Comparison of ENCODE assay signal across 8 mouse cellular contexts in genomic region chr5:65390648-65391644, GRCm38 (mm10). TPM values are rescaled to one million over a fixed set of nuclear protein-coding genes. Genes with fewer than 3 reads are reported as not detected.
DNase-seq lines count a peak whose midpoint lies in the region; ATAC-seq and TF ChIP-seq lines count a peak whose summit lies in the region.

Gene Rpl9 (minus strand): TSS chr5:65391444.
Gene Lias (plus strand): TSS chr5:65391497.

- no peak for TF ChIP-seq CTCF in heart, adult 2 months (IDR thresholded peaks at IDR 0.05)

- H3K4me1 ChIP-seq in embryonic facial prominence, embryonic 14.5 days (ENCODE audit: control insufficient read depth, insufficient read depth, low read length), result peaks cover 11% of the 10 kb centered on the region
- peaks cover 4% of the 10 kb centered on the region for H3K4me1 ChIP-seq in heart, adult 2 months (ENCODE audit: control insufficient read depth, insufficient read depth, low read length)
- H3K4me1 ChIP-seq in limb, embryonic 13.5 days, result peaks cover 19% of the 10 kb centered on the region
- H3K4me1 ChIP-seq in midbrain, embryonic 16.5 days (ENCODE audit: control insufficient read depth, insufficient read depth, low read length), result peaks cover 25% of the 10 kb centered on the region

- no peaks in the 10 kb centered on the region for H3K27me3 ChIP-seq in embryonic facial prominence, embryonic 14.5 days (replicated peaks; ENCODE audit: control insufficient read depth, insufficient read depth, low read length)
- H3K27me3 ChIP-seq in heart, adult 2 months (ENCODE audit: control insufficient read depth, insufficient read depth, low read length), result no peaks in the 10 kb centered on the region
- no peaks in the 10 kb centered on the region for H3K27me3 ChIP-seq in limb, embryonic 13.5 days
- H3K27me3 ChIP-seq in midbrain, embryonic 16.5 days (ENCODE audit: control insufficient read depth, insufficient read depth, low read depth, low read length), result no peaks in the 10 kb centered on the region

- no peaks in the 10 kb centered on the region for H3K9me3 ChIP-seq in embryonic facial prominence, embryonic 14.5 days (ENCODE audit: control insufficient read depth, low read length)
- no peaks in the 10 kb centered on the region for H3K9me3 ChIP-seq in limb, embryonic 13.5 days
- no peaks in the 10 kb centered on the region for H3K9me3 ChIP-seq in midbrain, embryonic 16.5 days (replicated peaks; ENCODE audit: control insufficient read depth, low read length, poor library complexity, severe bottlenecking)

- ATAC-seq in embryonic facial prominence, embryonic 14.5 days (ENCODE audit: low read depth), result peak; percentile 96
- ATAC-seq in limb, embryonic 13.5 days (ENCODE audit: low FRiP score, low read depth), result peak; percentile 95
- ATAC-seq in midbrain, embryonic 16.5 days, result peak; percentile 97

- DNase-seq in 3T3-L1 (ENCODE audit: low read depth, low spot score), result peak; percentile 96
- peak; percentile 98 for DNase-seq in adrenal gland, postnatal 4 days (ENCODE audit: low spot score in 2 of 2)
- DNase-seq in embryonic facial prominence, embryonic 14.5 days (ENCODE audit: low spot score), result peak; percentile 98
- peak; percentile 98 to 99 for DNase-seq in heart, adult 2 months
- peak; percentile 97 to 98 for DNase-seq in kidney, adult 8-10 months
- peak; percentile 99 to 100 for DNase-seq in spleen, postnatal 10 days (ENCODE audit: low spot score in 2 of 2)

- H3K36me3 ChIP-seq in embryonic facial prominence, embryonic 14.5 days (ENCODE audit: control insufficient read depth, insufficient read depth, low read length), result peaks cover 51% of the 10 kb centered on the region
- peaks cover 17% of the 10 kb centered on the region for H3K36me3 ChIP-seq in heart, adult 2 months (ENCODE audit: control insufficient read depth, insufficient read depth, low read length)
- H3K36me3 ChIP-seq in limb, embryonic 13.5 days, result peaks cover 51% of the 10 kb centered on the region
- peaks cover 13% of the 10 kb centered on the region for H3K36me3 ChIP-seq in midbrain, embryonic 16.5 days (ENCODE audit: control insufficient read depth, insufficient read depth, low read length)

- H3K79me2 ChIP-seq in heart, adult 2 months (replicated peaks; ENCODE audit: control insufficient read depth, insufficient read depth, low read length), result no peaks in the 10 kb centered on the region

- H3K9ac ChIP-seq in embryonic facial prominence, embryonic 14.5 days (ENCODE audit: low read depth, low read length), result peak within 1 kb of the TSS; percentile 99
- H3K9ac ChIP-seq in heart, adult 2 months (ENCODE audit: low read depth, low read length), result peak within 1 kb of the TSS; percentile 86
- peak within 1 kb of the TSS; percentile 100 for H3K9ac ChIP-seq in limb, embryonic 13.5 days
- H3K9ac ChIP-seq in midbrain, embryonic 16.5 days (ENCODE audit: low read depth, low read length), result peak within 1 kb of the TSS; percentile 91

- intact Hi-C loops in heart, adult 2 months (cut with DNase I), result loop anchor here (1.0 to 5.0 kb wide), 4 partner anchors 46 to 371 kb away; partner anchors contain the start of genes Gm43552, N4bp2 and Rfc1

- TF ChIP-seq EP300 in heart, adult 2 months (IDR thresholded peaks at IDR 0.05; ENCODE audit: insufficient read depth, low read depth, low read length), result peak; percentile 96

- peak within 1 kb of the TSS; percentile 85 for H3K4me2 ChIP-seq in embryonic facial prominence, embryonic 14.5 days (ENCODE audit: low read depth, low read length)
- H3K4me2 ChIP-seq in limb, embryonic 13.5 days (replicated peaks), result peak within 1 kb of the TSS; percentile 88
- peak within 1 kb of the TSS; percentile 71 for H3K4me2 ChIP-seq in midbrain, embryonic 16.5 days (ENCODE audit: low read length)

- TF ChIP-seq POLR2A in heart, adult 2 months (IDR thresholded peaks at IDR 0.05; ENCODE audit: insufficient read depth, low read depth, low read length), result peak; percentile 99

- H3K4me3 ChIP-seq in embryonic facial prominence, embryonic 14.5 days (ENCODE audit: low read depth, low read length), result peak within 1 kb of the TSS; percentile 92
- H3K4me3 ChIP-seq in heart, adult 2 months, result peak within 1 kb of the TSS; percentile 56
- H3K4me3 ChIP-seq in limb, embryonic 13.5 days, result peak within 1 kb of the TSS; percentile 99
- H3K4me3 ChIP-seq in midbrain, embryonic 16.5 days (ENCODE audit: low read depth, low read length), result peak within 1 kb of the TSS; percentile 74

- WGBS in embryonic facial prominence, embryonic 14.5 days, result under 1% methylated on average over 69 of the region's 83 CpGs
- under 1% methylated on average over 83 of the region's 83 CpGs for WGBS in heart, adult 2 months
- WGBS in limb, embryonic 13.5 days, result under 1% methylated on average over 83 of the region's 83 CpGs
- WGBS in midbrain, embryonic 16.5 days, result under 1% methylated on average over 83 of the region's 83 CpGs

- peak within 1 kb of the TSS; percentile 90 for H3K27ac ChIP-seq in embryonic facial prominence, embryonic 14.5 days (replicated peaks; ENCODE audit: low read depth, low read length)
- H3K27ac ChIP-seq in heart, adult 2 months, result peak within 1 kb of the TSS; percentile 89
- peak within 1 kb of the TSS; percentile 91 for H3K27ac ChIP-seq in limb, embryonic 13.5 days
- H3K27ac ChIP-seq in midbrain, embryonic 16.5 days (ENCODE audit: low read length), result peak within 1 kb of the TSS; percentile 94

RNA-seq across cellular contexts. Expression of gene Rpl9, which starts in this region (rescaled TPM):
- 1,000 to 10,000 TPM; 1,533 to 1,815 TPM for total RNA-seq in adrenal gland, postnatal 4 days (2021)
- polyA plus RNA-seq in embryonic facial prominence, embryonic 14.5 days (2014; fragmentation: Nextera tagmentation; extraction: Ambion mirVana), result 1,224 and 1,226 TPM in 2 replicates
- total RNA-seq in heart, adult 2 months (2021), result 100 to 1,000 TPM; 592 to 715 TPM
- polyA plus RNA-seq in heart, adult 2 months (2012; rRNA removed), result 190 and 325 TPM in 2 replicates
- polyA plus RNA-seq in limb, embryonic 13.5 days (2015; fragmentation: Nextera tagmentation; extraction: Ambion mirVana), result 1,018 and 1,074 TPM in 2 replicates
- 509 and 528 TPM in 2 replicates for polyA plus RNA-seq in midbrain, embryonic 16.5 days (2015; fragmentation: Nextera tagmentation; extraction: Ambion mirVana)

RNA-seq across cellular contexts. Expression of gene Lias, which starts in this region (rescaled TPM):
- total RNA-seq in adrenal gland, postnatal 4 days (2021), result 10 to 100 TPM; 65.3 to 80.6 TPM
- polyA plus RNA-seq in embryonic facial prominence, embryonic 14.5 days (2014; fragmentation: Nextera tagmentation; extraction: Ambion mirVana), result 60.8 and 61.2 TPM in 2 replicates
- total RNA-seq in heart, adult 2 months (2021), result 10 to 100 TPM; 45.7 to 54.1 TPM
- polyA plus RNA-seq in heart, adult 2 months (2012; rRNA removed), result 21.3 and 32.5 TPM in 2 replicates
- polyA plus RNA-seq in limb, embryonic 13.5 days (2015; fragmentation: Nextera tagmentation; extraction: Ambion mirVana), result 72.0 and 72.5 TPM in 2 replicates
- polyA plus RNA-seq in midbrain, embryonic 16.5 days (2015; fragmentation: Nextera tagmentation; extraction: Ambion mirVana), result 65.1 and 65.9 TPM in 2 replicates

Comparison
In these comparisons a context has a peak if more than half of its experiments do, and no peak if none do; other contexts are left out.
1. Peak in every context shown above with its lines: DNase-seq, ATAC-seq, H3K4me3 ChIP-seq and H3K27ac ChIP-seq.